Mouse (Mus musculus) lung, embryonic 16.5 days (tissue): ENCODE data around the gene Htr3b. TPM values are rescaled to one million over a fixed set of nuclear protein-coding genes. Genes with fewer than 3 reads are reported as not detected.

Experiments used
- ATAC-seq: fragments of 200-750 bp; cut with Nextera tagmentation; 2 replicates; pipeline ENCODE4 v1.8.0; 2017; ENCODE audit warnings: low read depth, mild to moderate bottlenecking, moderate library complexity
- H3K27ac ChIP-seq: fragments of 300-500 bp; sonication (generic); 2 replicates; pipeline ENCODE4 v1.5.1; 2014; ENCODE audit warnings: mild to moderate bottlenecking, control low read depth, low read length
- H3K27me3 ChIP-seq: fragments of 300-500 bp; sonication (generic); 2 replicates; pipeline ENCODE4 v1.6.1; 2014; ENCODE audit warnings: low read depth, low read length, mixed read lengths; ENCODE audit not compliant: control insufficient read depth, insufficient read depth
- H3K36me3 ChIP-seq: fragments of 300-500 bp; sonication (generic); 2 replicates; pipeline ENCODE4 v1.6.1; 2014; ENCODE audit warnings: low read length; ENCODE audit not compliant: control insufficient read depth, insufficient read depth
- H3K4me1 ChIP-seq: fragments of 300-500 bp; sonication (generic); replicated peaks from 2 replicates; pipeline ENCODE4 v1.6.1; 2014; ENCODE audit warnings: low read length, mixed read lengths; ENCODE audit not compliant: control insufficient read depth, insufficient read depth
- H3K4me2 ChIP-seq: fragments of 300-500 bp; sonication (generic); 2 replicates; pipeline ENCODE4 v1.6.1; 2014; ENCODE audit warnings: low read depth, low read length, control low read depth
- H3K4me3 ChIP-seq: fragments of 300-500 bp; sonication (generic); 2 replicates; pipeline ENCODE4 v1.5.1; 2014; ENCODE audit warnings: mild to moderate bottlenecking, low read length, control low read depth
- H3K9ac ChIP-seq: fragments of 300-500 bp; sonication (generic); 2 replicates; pipeline ENCODE4 v1.6.1; 2014; ENCODE audit warnings: low read length, control low read depth
- H3K9me3 ChIP-seq: fragments of 300-500 bp; sonication (generic); 2 replicates; pipeline ENCODE4 v1.6.1; 2016; ENCODE audit warnings: low read length; ENCODE audit not compliant: control insufficient read depth
- WGBS: fragments of 180-500 bp; shearing (Covaris S2); extraction: QIAGEN DNeasy Blood & Tissue Kit; methylation state at CpG from one replicate; pipeline ENCODE4 v1.1.7; 2014; 5-methylcytosine and 5-hydroxymethylcytosine counted together
- polyA plus RNA-seq: library from polyadenylated mRNA; unstranded; fragments of >200 nt; fragmentation: Nextera tagmentation; extraction: Ambion mirVana; gene quantifications from 2 replicates; pipeline ENCODE4 v1.2.1, GENCODE M21; 2015

Htr3b gene
- polyA plus RNA-seq, 1 experiment from 2014 or later: 0.20 TPM

DNA sequence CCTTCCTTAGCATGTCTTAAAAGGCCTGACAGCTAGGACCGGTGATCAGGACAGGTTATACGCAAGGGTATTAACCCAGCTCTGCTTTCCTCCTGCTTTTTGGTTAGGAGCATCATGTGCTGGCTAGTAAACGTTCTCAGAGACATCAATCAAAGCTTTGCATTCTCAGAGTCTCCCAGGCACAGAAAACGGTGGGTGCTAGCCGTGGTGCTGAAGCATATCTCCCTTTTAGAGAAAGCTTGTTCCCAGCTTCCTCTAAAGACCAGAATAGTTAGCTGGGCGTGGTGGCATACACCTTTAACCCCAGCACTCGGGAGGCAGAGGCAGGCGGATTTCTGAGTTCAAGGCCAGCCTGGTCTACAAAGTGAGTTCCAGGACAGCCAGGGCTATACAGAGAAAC, 66.2 kb downstream of the Htr3b start:
- no peaks in the 10 kb centered on the region for H3K36me3 ChIP-seq
- WGBS: 15% methylated on average over 8 of the region's 8 CpGs
- no peaks in the 10 kb centered on the region; the same call in none of the 2 replicates for H3K27me3 ChIP-seq
- H3K9ac ChIP-seq: no peak overlapping the region
- H3K4me1 ChIP-seq: no peaks in the 10 kb centered on the region
- H3K27ac ChIP-seq: no peak overlapping the region
- ATAC-seq: no peak
- H3K4me3 ChIP-seq: no peak overlapping the region
- no peak overlapping the region for H3K4me2 ChIP-seq
- no peaks in the 10 kb centered on the region for H3K9me3 ChIP-seq

DNA sequence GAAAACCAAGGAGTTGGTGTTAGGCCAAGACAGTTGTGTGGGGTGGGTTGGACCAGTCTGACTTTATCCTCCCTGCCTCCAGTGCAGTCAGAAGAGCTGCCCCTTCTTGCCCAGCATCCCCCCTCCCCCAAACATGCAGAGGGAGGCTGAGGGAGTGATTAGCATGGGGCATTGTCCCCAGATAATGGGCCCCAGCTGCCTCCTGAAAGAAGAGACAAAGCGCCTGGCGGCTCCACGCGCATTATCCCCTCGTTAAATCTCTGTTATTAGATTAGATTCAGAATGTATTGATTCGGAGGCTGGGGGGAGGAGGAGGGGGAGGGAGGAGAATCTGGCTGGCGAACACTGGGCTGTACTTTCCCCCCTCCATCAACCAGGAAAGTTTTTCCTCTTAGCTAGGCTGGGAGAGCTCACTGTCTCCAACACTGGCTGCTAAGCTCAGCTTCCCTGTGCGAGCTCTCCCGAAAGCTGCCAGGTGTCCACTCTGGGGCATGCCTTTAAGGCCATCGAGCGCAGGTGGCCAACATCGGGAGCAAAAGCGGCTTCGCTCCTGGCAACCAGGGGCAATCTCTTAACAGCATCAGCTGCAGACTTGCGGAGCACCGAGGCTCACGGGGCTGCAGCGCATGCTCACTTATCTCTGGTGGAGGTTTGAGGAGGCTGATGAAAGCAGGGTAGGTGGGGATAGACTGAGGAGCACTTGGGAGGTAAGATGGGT, 68.8 kb downstream of the Htr3b start:
- Histone ChIP-seq H3K36me3 (no peaks in the 10 kb centered on the region), H3K9me3 (no peaks in the 10 kb centered on the region), H3K4me3 (no peak overlapping the region), H3K4me1 (no peaks in the 10 kb centered on the region), H3K9ac (no peak overlapping the region), H3K27ac (no peak overlapping the region), H3K4me2 (no peak overlapping the region), H3K27me3 (no peaks in the 10 kb centered on the region; the same call in none of the 2 replicates)
- ATAC-seq: no peak
- WGBS: 32% methylated on average over 18 of the region's 18 CpGs

DNA sequence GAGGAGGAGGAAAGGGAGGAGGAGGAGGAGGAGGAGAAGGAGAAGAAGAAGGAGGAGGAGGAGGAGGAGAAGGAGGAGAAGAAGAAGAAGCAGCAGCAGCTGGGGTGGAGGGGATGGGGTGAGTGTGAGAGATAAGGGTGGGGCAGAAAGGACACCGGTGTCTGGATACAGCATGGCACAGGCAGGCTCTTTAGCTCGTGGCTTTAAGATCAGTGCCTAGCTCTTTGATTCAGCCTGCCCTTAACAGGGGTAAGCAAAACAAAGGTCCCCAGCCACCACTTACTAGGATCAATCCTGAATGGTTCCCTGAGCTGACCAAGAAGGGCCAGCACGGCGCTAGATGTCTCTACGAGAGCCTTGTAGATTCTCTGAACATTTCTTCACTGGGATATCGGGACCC, 70.0 kb downstream of the Htr3b start:
- 69% methylated on average over 6 of the region's 6 CpGs for WGBS
- ATAC-seq: no peak
- H3K4me2 ChIP-seq: no peak overlapping the region
- no peak overlapping the region for H3K4me3 ChIP-seq
- no peaks in the 10 kb centered on the region for H3K4me1 ChIP-seq
- H3K36me3 ChIP-seq: no peaks in the 10 kb centered on the region
- no peaks in the 10 kb centered on the region for H3K9me3 ChIP-seq
- no peak overlapping the region for H3K27ac ChIP-seq
- H3K27me3 ChIP-seq: no peaks in the 10 kb centered on the region; the same call in none of the 2 replicates
- no peak overlapping the region for H3K9ac ChIP-seq

DNA sequence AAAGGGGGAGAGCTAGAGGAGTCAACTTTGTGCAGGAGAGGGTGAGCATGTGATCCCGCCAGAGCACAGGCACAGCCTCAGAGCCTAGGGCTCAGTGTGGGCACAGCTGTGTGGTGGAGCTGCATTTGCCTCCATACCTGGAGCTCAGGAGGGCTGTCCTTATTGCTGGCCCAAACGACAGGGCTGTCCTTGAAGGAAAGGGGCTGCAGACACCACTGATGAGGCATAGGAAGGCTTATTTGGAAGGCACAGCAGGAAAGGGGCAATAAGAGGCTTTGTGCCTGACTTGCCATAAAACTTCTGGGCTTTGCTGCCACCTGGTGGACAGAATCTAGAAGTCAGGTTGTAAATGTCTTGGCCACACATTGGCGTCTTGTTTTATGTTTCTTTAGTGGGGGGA, 70.8 kb downstream of the Htr3b start:
- WGBS: 29% methylated on average over 3 of the region's 3 CpGs
- Histone ChIP-seq H3K27ac (no peak overlapping the region), H3K4me3 (no peak overlapping the region), H3K4me2 (no peak overlapping the region), H3K27me3 (no peaks in the 10 kb centered on the region; the same call in none of the 2 replicates), H3K36me3 (no peaks in the 10 kb centered on the region), H3K4me1 (no peaks in the 10 kb centered on the region), H3K9ac (no peak overlapping the region), H3K9me3 (no peaks in the 10 kb centered on the region)
- ATAC-seq: no peak; the same call in 1 of the 2 replicates

DNA sequence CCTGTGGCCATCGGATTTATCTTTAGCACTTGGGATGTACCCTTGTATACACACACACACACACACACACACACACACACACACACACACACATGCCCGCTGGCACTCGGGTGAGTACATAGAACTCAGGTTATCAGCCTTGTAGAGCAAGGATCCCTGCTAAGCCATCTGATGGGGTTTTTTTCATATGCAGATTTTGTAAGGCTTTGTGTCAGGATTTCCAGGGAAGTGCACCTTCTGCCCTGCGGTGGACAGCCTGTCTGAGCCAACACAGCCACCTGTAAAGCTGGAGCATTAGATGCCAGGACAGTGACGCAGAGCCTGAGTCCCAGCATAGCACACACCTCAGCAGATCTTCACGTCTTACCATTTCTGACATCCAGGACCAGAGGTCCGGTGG, 75.7 kb downstream of the Htr3b start:
- H3K4me1 ChIP-seq: no peaks in the 10 kb centered on the region
- H3K9me3 ChIP-seq: no peaks in the 10 kb centered on the region
- 77% methylated on average over 7 of the region's 7 CpGs for WGBS
- H3K36me3 ChIP-seq: no peaks in the 10 kb centered on the region
- H3K4me2 ChIP-seq: no peak overlapping the region
- H3K9ac ChIP-seq: no peak overlapping the region
- H3K4me3 ChIP-seq: no peak overlapping the region
- H3K27ac ChIP-seq: no peak overlapping the region
- no peaks in the 10 kb centered on the region for H3K27me3 ChIP-seq
- no peak for ATAC-seq

Other genes with a start within 250 kb of the Htr3b start
- gene Zbtb16, start 128.8 kb downstream of the Htr3b start, polyA plus RNA-seq: 13.3 and 18.4 TPM in 2 replicates
- gene Htr3a, start 53.9 kb downstream of the Htr3b start, polyA plus RNA-seq: 1.3 and 1.9 TPM in 2 replicates
- gene Usp28, start 20.4 kb upstream of the Htr3b start, polyA plus RNA-seq: 28.3 and 31.6 TPM in 2 replicates
- 41.2 and 43.5 TPM in 2 replicates for gene Zw10, start 90.6 kb upstream of the Htr3b start, polyA plus RNA-seq
- 0.16 and 0.46 TPM in 2 replicates for gene Tmprss5, start 116.3 kb upstream of the Htr3b start, polyA plus RNA-seq